Mouse (Mus musculus) hindbrain, embryonic 14.5 days (tissue): ENCODE measurements around the gene Tmem219. TPM values are rescaled to one million over a fixed set of nuclear protein-coding genes. Genes with fewer than 3 reads are reported as not detected.

Experiments
- ATAC-seq: fragments of 200-750 bp; cut with Nextera tagmentation; 2 replicates; pipeline ENCODE4 v1.8.0; 2017; ENCODE audit warnings: moderate number of reproducible peaks, mild to moderate bottlenecking, moderate TSS enrichment, moderate library complexity; ENCODE audit not compliant: low FRiP score
- DNase-seq: peaks from one replicate; pipeline ENCODE4 v3.0.0-alpha.2; 2015; ENCODE audit warnings: low spot score
- H3K27ac ChIP-seq: fragments of 300-500 bp; sonication (generic); 2 replicates; pipeline ENCODE4 v1.5.1; 2014; ENCODE audit warnings: mild to moderate bottlenecking, moderate library complexity
- H3K27me3 ChIP-seq: fragments of 300-500 bp; sonication (generic); 2 replicates; pipeline ENCODE4 v1.6.1; 2014; ENCODE audit warnings: mild to moderate bottlenecking, low read length, mixed read lengths; ENCODE audit not compliant: control insufficient read depth, insufficient read depth
- H3K36me3 ChIP-seq: fragments of 300-500 bp; sonication (generic); replicated peaks from 2 replicates; pipeline ENCODE4 v1.6.1; 2014; ENCODE audit not compliant: control insufficient read depth, insufficient read depth
- H3K4me1 ChIP-seq: fragments of 300-500 bp; sonication (generic); replicated peaks from 2 replicates; pipeline ENCODE4 v1.6.1; 2014; ENCODE audit warnings: antibody characterized with exemption, low read length, mixed read lengths; ENCODE audit not compliant: control insufficient read depth, insufficient read depth
- H3K4me2 ChIP-seq: fragments of 300-500 bp; sonication (generic); replicated peaks from 2 replicates; pipeline ENCODE4 v1.6.1; 2014; ENCODE audit warnings: mild to moderate bottlenecking, moderate library complexity
- H3K4me3 ChIP-seq: fragments of 300-500 bp; sonication (generic); replicated peaks from 2 replicates; pipeline ENCODE4 v1.5.1; 2014; ENCODE audit warnings: mild to moderate bottlenecking, low read length
- H3K9ac ChIP-seq: fragments of 300-500 bp; sonication (generic); 2 replicates; pipeline ENCODE4 v1.6.1; 2014
- H3K9me3 ChIP-seq: fragments of 300-500 bp; sonication (generic); 2 replicates; pipeline ENCODE4 v1.6.1; 2016; ENCODE audit warnings: low read length; ENCODE audit not compliant: control insufficient read depth
- WGBS: fragments of 180-500 bp; shearing (Covaris S2); extraction: QIAGEN DNeasy Blood & Tissue Kit; methylation state at CpG from one replicate; pipeline ENCODE4 v1.1.7; 2014; 5-methylcytosine and 5-hydroxymethylcytosine counted together
- polyA plus RNA-seq: library from polyadenylated mRNA; unstranded; fragments of >200 nt; fragmentation: Nextera tagmentation; extraction: Ambion mirVana; gene quantifications from 2 replicates; pipeline ENCODE4 v1.2.1, GENCODE M21; 2014

Gene Tmem219
- 28.0 and 29.3 TPM in 2 replicates for polyA plus RNA-seq

DNA sequence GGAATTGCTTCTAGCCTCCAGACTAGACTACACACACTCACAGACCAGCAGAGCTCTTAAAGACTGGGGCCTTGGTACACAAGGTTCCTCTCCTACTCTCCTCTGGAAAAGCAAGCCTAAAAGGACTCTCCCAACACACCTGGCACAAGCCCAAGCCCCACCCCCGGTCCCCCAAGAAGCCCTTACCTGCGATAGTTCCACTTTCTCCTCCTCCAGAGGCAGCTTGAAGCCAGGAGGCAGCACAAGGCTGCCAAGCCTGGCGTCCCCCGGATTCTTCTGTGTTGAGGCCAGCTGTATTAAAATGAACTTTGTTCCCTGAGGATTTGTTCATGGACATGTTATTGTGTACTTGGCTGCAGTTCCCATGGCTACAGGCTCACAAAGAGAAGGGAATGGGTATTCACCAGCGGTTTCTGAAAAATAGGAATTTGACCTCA, at the start of gene Tmem219:
Gene Tmem219, minus strand, starts transcription at position 294 of the 437 bp plus-strand sequence.
- Histone ChIP-seq H3K4me3 (no peak within 1 kb of the TSS), H3K9ac (no peak within 1 kb of the TSS), H3K9me3 (no peaks in the 10 kb centered on the region), H3K4me2 (no peak within 1 kb of the TSS; the same call in 1 of the 2 replicates), H3K4me1 (no peaks in the 10 kb centered on the region; the same call in 1 of the 2 replicates), H3K36me3 (no peaks in the 10 kb centered on the region), H3K27me3 (no peaks in the 10 kb centered on the region), H3K27ac (peak within 1 kb of the TSS; percentile 56; the same call in 1 of the 2 replicates)
- ATAC-seq (no peak), DNase-seq (peak; percentile 64)
- WGBS = 12% methylated on average over 5 of the region's 5 CpGs

DNA sequence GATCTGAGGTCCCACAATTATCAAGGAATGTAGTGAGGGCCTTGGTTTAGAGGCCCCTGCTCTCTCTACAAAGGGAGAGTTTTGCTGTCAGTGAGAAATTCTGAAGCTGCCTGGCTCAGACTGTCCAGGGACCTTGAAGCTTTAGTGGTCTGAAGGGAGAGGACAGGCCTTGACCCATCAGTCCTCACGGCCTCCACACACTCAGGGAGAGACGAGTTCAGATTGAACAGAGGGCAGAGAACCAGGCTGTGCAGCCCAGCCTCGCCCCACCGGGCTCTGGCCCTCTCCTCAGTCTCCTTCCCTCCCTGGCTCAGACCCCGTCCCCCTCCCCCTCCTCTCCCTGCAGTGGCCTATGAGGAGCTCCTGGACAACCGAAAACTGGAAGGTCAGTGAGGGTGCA, 44.6 kb upstream of the Tmem219 start:
- ATAC-seq (no peak), DNase-seq (no peak)
- WGBS = 75% methylated on average over 6 of the region's 6 CpGs
- no peak overlapping the region for H3K27ac ChIP-seq
- H3K4me1 ChIP-seq = no peaks in the 10 kb centered on the region
- H3K27me3 ChIP-seq = 0 out of 2 replicates have a peak, but pooled peaks cover under 1% of the 10 kb centered on the region
- no peak overlapping the region for H3K4me2 ChIP-seq
- H3K9me3 ChIP-seq = no peaks in the 10 kb centered on the region
- H3K4me3 ChIP-seq = no peak overlapping the region
- peaks cover 88% of the 10 kb centered on the region for H3K36me3 ChIP-seq
- no peak overlapping the region for H3K9ac ChIP-seq

DNA sequence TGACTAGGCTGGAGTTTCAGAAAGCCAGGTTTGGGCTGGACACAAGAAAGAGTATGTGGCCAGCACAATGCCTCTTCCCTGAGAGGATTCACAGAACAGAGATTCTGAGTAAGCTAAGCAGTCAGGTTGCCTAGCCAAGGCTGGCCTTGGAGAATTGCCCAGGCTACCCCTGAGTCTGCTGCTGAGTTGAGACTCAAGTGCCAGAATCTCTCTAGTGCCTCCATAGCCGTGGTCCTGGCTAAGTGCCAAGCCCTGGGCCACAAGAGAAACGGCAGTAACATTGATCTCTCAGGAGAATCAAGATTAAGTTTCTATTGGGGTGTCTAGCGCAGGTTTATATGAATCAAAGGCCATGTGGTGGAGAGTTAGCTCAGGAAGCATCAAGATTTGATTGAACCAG, 42.9 kb upstream of the Tmem219 start:
- no peak overlapping the region for H3K4me2 ChIP-seq
- no peaks in the 10 kb centered on the region for H3K9me3 ChIP-seq
- peaks cover 89% of the 10 kb centered on the region for H3K36me3 ChIP-seq
- no peak overlapping the region for H3K9ac ChIP-seq
- 0 out of 2 replicates have a peak, but pooled peaks cover 10% of the 10 kb centered on the region for H3K27me3 ChIP-seq
- no peak overlapping the region for H3K4me3 ChIP-seq
- no peak overlapping the region for H3K27ac ChIP-seq
- DNase-seq (no peak), ATAC-seq (no peak)
- H3K4me1 ChIP-seq = no peaks in the 10 kb centered on the region
- WGBS = 62% methylated on average over 3 of the region's 3 CpGs

DNA sequence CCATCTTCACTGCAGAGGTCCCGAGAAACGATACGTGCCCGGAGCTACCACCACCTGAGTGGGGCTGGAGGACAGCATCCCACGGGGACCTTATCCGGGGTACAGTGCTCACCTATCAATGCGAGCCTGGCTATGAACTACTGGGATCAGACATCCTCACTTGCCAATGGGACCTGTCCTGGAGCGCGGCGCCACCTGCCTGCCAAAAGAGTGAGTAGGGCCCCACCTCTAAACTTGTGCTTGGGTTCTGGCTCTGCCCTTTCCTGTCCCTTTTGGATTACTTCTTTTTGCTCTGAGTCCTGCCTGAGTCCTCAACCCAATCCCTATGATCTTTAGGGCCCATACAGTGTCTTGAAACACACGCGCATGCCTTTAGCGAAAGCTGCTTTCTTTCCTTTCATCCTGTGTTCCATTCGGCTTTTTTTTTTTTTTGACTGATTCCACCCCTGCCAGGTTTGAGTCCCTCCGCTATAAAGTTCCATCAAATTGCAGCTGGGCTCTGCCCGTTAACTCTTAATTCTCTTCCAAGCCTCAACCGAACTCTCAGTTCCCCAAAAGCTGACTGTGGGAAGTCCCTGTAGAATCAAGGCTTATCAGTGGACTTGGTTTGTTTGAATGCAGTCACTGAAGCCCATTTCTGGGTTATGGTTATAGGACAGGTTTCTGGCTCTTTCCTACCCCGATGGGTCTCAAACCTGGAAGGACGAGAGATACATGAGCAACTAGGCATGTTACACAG, 41.0 kb upstream of the Tmem219 start:
- H3K4me1 ChIP-seq = no peaks in the 10 kb centered on the region
- WGBS = 32% methylated on average over 19 of the region's 19 CpGs
- peaks cover 89% of the 10 kb centered on the region for H3K36me3 ChIP-seq
- H3K9ac ChIP-seq = no peak overlapping the region
- no peak overlapping the region for H3K4me2 ChIP-seq
- H3K4me3 ChIP-seq = no peak overlapping the region
- H3K27me3 ChIP-seq = 0 out of 2 replicates have a peak, but pooled peaks cover 10% of the 10 kb centered on the region
- no peak for DNase-seq
- H3K27ac ChIP-seq = no peak overlapping the region
- no peaks in the 10 kb centered on the region for H3K9me3 ChIP-seq
- no peak for ATAC-seq

DNA sequence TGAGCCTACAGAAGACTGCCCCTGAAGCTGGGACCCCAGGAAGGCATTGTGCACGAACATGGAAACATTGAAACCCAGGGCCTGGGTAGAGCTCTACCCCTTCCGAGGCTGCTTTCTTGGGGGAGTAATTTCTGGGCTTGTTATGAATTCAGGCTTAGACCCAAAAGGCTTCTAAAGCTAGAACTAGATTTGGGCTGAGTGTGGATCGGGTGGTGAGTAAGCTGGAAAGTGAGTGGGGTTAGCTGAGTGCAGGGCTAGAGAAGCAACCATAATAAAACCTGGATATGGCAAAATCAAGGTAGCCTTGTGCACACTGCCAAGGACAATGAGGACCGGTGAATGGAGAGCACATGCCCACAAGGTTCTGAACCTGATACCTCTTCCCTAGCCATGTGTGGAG, 39.2 kb upstream of the Tmem219 start:
- Histone ChIP-seq H3K4me1 (no peaks in the 10 kb centered on the region), H3K4me2 (no peak overlapping the region), H3K4me3 (no peak overlapping the region), H3K36me3 (peaks cover 89% of the 10 kb centered on the region), H3K27me3 (0 out of 2 replicates have a peak, but pooled peaks cover 10% of the 10 kb centered on the region), H3K9me3 (no peaks in the 10 kb centered on the region), H3K27ac (no peak overlapping the region), H3K9ac (no peak overlapping the region)
- WGBS = 87% methylated on average over 4 of the region's 4 CpGs
- DNase-seq (no peak), ATAC-seq (no peak)

DNA sequence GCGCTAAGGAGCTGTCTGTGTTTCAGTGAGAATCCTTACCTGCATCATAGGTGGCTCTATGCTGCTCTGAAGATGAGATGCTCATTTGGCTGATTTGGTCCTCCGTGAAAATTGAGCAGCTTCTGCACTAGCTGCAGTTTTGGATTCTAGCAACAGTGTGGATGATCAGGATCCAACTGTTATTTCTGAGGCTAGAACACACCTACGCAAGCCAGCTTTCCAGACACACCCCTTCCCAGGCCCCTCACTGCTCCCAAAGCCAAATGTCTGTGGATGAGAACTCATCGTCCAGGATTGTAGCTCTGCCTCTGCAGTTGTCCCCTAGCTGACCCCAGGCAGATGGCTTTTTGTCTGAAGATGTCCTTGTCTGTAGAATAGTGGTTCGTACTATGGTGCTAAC, 38.4 kb upstream of the Tmem219 start:
- DNase-seq = no peak
- Histone ChIP-seq H3K27me3 (0 out of 2 replicates have a peak, but pooled peaks cover 10% of the 10 kb centered on the region), H3K4me1 (no peaks in the 10 kb centered on the region), H3K36me3 (peaks cover 89% of the 10 kb centered on the region), H3K4me3 (no peak overlapping the region), H3K27ac (no peak overlapping the region), H3K9ac (no peak overlapping the region), H3K4me2 (no peak overlapping the region), H3K9me3 (no peaks in the 10 kb centered on the region)
- ATAC-seq = no peak
- 87% methylated on average over 5 of the region's 5 CpGs for WGBS

DNA sequence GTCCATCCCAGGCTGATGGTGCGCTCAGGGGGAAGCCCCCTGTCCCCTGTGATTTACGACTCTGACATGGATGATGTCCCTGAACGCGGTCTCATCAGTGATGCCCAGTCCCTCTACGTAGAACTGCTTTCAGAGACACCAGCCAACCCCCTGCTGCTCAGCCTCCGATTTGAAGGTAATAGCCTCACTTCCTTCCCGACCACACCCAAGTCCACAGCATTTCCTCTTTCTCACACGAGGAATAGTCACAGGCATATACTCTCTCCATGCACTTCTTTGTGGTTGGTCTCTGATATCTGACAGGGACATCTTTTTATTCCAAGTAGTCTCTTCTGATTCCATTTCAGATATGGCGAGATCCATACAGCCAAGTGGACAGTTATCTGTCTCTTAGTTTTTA, 37.1 kb upstream of the Tmem219 start:
- Histone ChIP-seq H3K4me2 (no peak overlapping the region), H3K36me3 (peaks cover 86% of the 10 kb centered on the region)
- WGBS = 64% methylated on average over 9 of the region's 9 CpGs

DNA sequence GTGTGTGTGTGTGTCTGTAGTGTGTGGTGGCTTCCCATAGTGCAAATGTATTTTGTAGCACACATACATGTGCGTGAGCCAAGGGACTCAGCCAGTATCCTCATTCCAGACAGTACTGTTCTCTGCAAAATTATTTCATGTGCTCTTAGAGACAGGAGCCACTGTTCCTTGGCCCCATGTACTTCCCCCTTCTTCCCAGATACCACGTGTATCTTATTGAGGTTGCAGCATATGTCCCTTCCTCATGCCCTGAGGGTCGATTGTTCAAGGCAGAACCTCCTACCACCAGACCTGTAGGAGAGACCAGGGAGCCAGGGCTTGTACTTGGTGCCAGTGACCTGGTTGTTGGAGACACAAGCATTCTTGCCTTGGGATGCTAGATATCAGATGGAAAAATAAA, 32.4 kb upstream of the Tmem219 start:
- Histone ChIP-seq H3K4me3 (no peak overlapping the region), H3K27ac (no peak overlapping the region), H3K9ac (no peak overlapping the region), H3K36me3 (peaks cover 62% of the 10 kb centered on the region), H3K4me1 (peaks cover 20% of the 10 kb centered on the region), H3K9me3 (no peaks in the 10 kb centered on the region), H3K4me2 (no peak overlapping the region), H3K27me3 (no peaks in the 10 kb centered on the region)
- DNase-seq (no peak), ATAC-seq (no peak)
- 64% methylated on average over 3 of the region's 3 CpGs for WGBS

More for the DNA sequence above, 37.1 kb upstream of the Tmem219 start:
- DNase-seq (no peak), ATAC-seq (no peak)
- Histone ChIP-seq H3K4me1 (no peaks in the 10 kb centered on the region), H3K4me3 (no peak overlapping the region), H3K27ac (no peak overlapping the region), H3K27me3 (0 out of 2 replicates have a peak, but pooled peaks cover 10% of the 10 kb centered on the region), H3K9me3 (no peaks in the 10 kb centered on the region), H3K9ac (no peak overlapping the region)

DNA sequence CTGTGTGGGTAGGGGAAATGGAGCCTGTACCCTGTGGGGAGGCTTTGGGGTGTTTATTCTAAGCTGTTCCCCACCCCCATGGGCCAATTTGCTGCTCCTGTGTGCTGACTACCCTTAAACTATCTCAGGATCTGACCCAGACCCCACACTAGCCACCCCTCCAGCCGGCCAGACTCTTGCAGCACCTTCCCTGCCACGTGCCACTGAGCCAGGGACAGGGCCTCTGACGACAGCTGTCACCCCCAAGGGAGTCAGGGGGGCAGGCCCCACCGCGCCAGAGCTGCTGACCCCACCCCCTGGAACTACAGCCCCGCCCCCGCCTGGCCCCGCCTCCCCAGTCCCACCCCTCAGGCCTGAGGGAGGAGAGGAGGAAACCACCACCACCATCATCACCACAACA, 29.9 kb upstream of the Tmem219 start:
- H3K4me3 ChIP-seq = peak overlapping the region; percentile 56
- H3K27me3 ChIP-seq = no peaks in the 10 kb centered on the region
- no peak for ATAC-seq
- H3K4me1 ChIP-seq = peaks cover 36% of the 10 kb centered on the region
- peak overlapping the region; percentile 94 for H3K4me2 ChIP-seq
- peak overlapping the region; percentile 78 for H3K9ac ChIP-seq
- WGBS = 1% methylated on average over 8 of the region's 8 CpGs
- no peaks in the 10 kb centered on the region for H3K9me3 ChIP-seq
- H3K36me3 ChIP-seq = peaks cover 37% of the 10 kb centered on the region
- DNase-seq = no peak
- no peak overlapping the region for H3K27ac ChIP-seq
